ENCODE assay signal across 8 mouse cellular contexts in genomic region chr6:97486813-97487361, GRCm38 (mm10).
DNase-seq lines count a peak whose midpoint lies in the region; ATAC-seq and TF ChIP-seq lines count a peak whose summit lies in the region.

No protein-coding gene starts in this region.

- no peaks in the 10 kb centered on the region for H3K36me3 ChIP-seq in hindbrain, postnatal 0 days (ENCODE audit: insufficient read depth, low read length)
- H3K36me3 ChIP-seq in midbrain, embryonic 10.5 days: no peaks in the 10 kb centered on the region

- H3K27ac ChIP-seq in gastrocnemius, adult 2 months: peak overlapping the region; percentile 86
- no peak overlapping the region for H3K27ac ChIP-seq in embryonic fibroblast, embryonic 13.5 days (ENCODE audit: insufficient read depth, low read length)
- no peak overlapping the region for H3K27ac ChIP-seq in hindbrain, postnatal 0 days
- H3K27ac ChIP-seq in midbrain, embryonic 10.5 days (replicated peaks): no peak overlapping the region

- peak; percentile 34 for DNase-seq in gastrocnemius, adult 2 months
- no peak for DNase-seq in gastrocnemius, adult 8-10 months (ENCODE audit: low spot score in 2 of 2)
- DNase-seq in hindbrain, postnatal 0 days (ENCODE audit: low spot score): peak; percentile 34
- peak; percentile 25 for DNase-seq in midbrain, embryonic 10.5 days (ENCODE audit: low spot score)
- no peak for DNase-seq in urinary bladder, adult 2 months (ENCODE audit: low spot score)
- DNase-seq in gastrocnemius, postnatal 10 days: no peak
- no peak for DNase-seq in cerebellum, adult 9-11 months

- WGBS in hindbrain, postnatal 0 days: 14% methylated on average over 11 of the region's 11 CpGs
- 17% methylated on average over 11 of the region's 11 CpGs for WGBS in midbrain, embryonic 10.5 days

- no peak for TF ChIP-seq POLR2A in embryonic fibroblast, embryonic 13.5 days (IDR thresholded peaks at IDR 0.05; ENCODE audit: low read depth, low read length)

- TF ChIP-seq CTCF in gastrocnemius, adult 2 months (IDR thresholded peaks at IDR 0.05): no peak
- TF ChIP-seq CTCF in embryonic fibroblast, embryonic 13.5 days (IDR thresholded peaks at IDR 0.05; ENCODE audit: borderline replicate concordance, insufficient read depth, low read length): no peak
- no peak for TF ChIP-seq CTCF in hindbrain, postnatal 0 days (IDR thresholded peaks at IDR 0.05; ENCODE audit: low read depth)

- no peaks in the 10 kb centered on the region for H3K27me3 ChIP-seq in hindbrain, postnatal 0 days (ENCODE audit: insufficient read depth, low read length)
- H3K27me3 ChIP-seq in midbrain, embryonic 10.5 days (ENCODE audit: low read depth, poor library complexity, severe bottlenecking): peaks cover 40% of the 10 kb centered on the region

- no peaks in the 10 kb centered on the region for H3K9me3 ChIP-seq in hindbrain, postnatal 0 days (ENCODE audit: low read length)
- no peaks in the 10 kb centered on the region for H3K9me3 ChIP-seq in midbrain, embryonic 10.5 days (replicated peaks)

- H3K9ac ChIP-seq in hindbrain, postnatal 0 days (replicated peaks; ENCODE audit: low read length): peak overlapping the region; percentile 56

- peak overlapping the region; percentile 83 for H3K4me3 ChIP-seq in gastrocnemius, adult 2 months
- H3K4me3 ChIP-seq in embryonic fibroblast, embryonic 13.5 days (ENCODE audit: insufficient read depth, low read length): 0 out of 2 replicates have a peak overlapping the region, but pooled peaks have one; percentile 15
- H3K4me3 ChIP-seq in hindbrain, postnatal 0 days (ENCODE audit: low read length): peak overlapping the region; percentile 53
- peak overlapping the region; percentile 65 for H3K4me3 ChIP-seq in midbrain, embryonic 10.5 days

- H3K4me1 ChIP-seq in embryonic fibroblast, embryonic 13.5 days (ENCODE audit: control insufficient read depth, insufficient read depth, low read length): no peaks in the 10 kb centered on the region
- peaks cover 18% of the 10 kb centered on the region for H3K4me1 ChIP-seq in hindbrain, postnatal 0 days (ENCODE audit: insufficient read depth, low read length)
- peaks cover 25% of the 10 kb centered on the region for H3K4me1 ChIP-seq in midbrain, embryonic 10.5 days

- intact Hi-C loops in gastrocnemius, adult 2 months (cut with DNase I): loop anchor here (5.0 kb wide), 1 partner anchor 65 kb away; no protein-coding TSS in a partner anchor

- no peak for ATAC-seq in hindbrain, postnatal 0 days

- peak overlapping the region; percentile 97 for H3K4me2 ChIP-seq in hindbrain, postnatal 0 days (ENCODE audit: low read depth, low read length)

Comparison
In these comparisons a context has a peak if more than half of its experiments do, and no peak if none do; other contexts are left out.
1. DNase-seq: peak in gastrocnemius, adult 2 months (single experiment), hindbrain, postnatal 0 days (single experiment) and midbrain, embryonic 10.5 days (single experiment); none in gastrocnemius, adult 8-10 months (0 of 2), urinary bladder, adult 2 months (single experiment), gastrocnemius, postnatal 10 days (single experiment) and cerebellum, adult 9-11 months (single experiment).
2. H3K4me3 ChIP-seq: peak in every context shown above with its lines; median percentile 83 in gastrocnemius, adult 2 months; 65 in midbrain, embryonic 10.5 days; 53 in hindbrain, postnatal 0 days; 15 in embryonic fibroblast, embryonic 13.5 days.